Mouse (Mus musculus): ENCODE measurements around the gene Gucy1b2.

DNA sequence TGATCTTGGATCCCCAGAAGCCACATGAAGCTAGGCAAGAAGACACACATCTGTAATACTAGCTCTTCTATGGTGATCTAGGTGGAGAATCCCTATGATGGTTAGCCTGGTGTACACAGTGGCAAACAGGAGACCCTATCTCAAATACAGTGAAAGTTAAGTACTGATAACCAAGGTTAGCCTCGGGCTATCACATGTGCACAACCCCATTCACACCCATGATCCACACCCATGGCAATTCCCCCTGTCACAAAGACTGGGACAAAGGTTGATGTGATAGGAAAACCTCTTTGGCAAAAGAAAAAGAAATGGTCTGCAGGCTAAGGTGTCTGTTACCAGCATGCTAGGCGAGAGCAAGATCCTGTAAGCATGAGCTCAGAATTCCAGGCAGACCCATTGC lies 16.0 kb upstream of the Gucy1b2 start:
- no peak for TF ChIP-seq CTCF (IDR thresholded peaks at IDR 0.05; ENCODE audit: insufficient read depth, low read depth, low read length)
- no peak for TF ChIP-seq POLR2A (IDR thresholded peaks at IDR 0.05; ENCODE audit: insufficient read depth, low read depth, low read length)

Data from olfactory bulb, adult 2 months (tissue).